Mouse (Mus musculus): Measurements from ENCODE around the gene Olfr523. TPM values are rescaled to one million over a fixed set of nuclear protein-coding genes. Genes with fewer than 3 reads are reported as not detected.

Gene Olfr523
- polyA plus RNA-seq (2012; rRNA removed), result not detected in 2 replicates

DNA sequence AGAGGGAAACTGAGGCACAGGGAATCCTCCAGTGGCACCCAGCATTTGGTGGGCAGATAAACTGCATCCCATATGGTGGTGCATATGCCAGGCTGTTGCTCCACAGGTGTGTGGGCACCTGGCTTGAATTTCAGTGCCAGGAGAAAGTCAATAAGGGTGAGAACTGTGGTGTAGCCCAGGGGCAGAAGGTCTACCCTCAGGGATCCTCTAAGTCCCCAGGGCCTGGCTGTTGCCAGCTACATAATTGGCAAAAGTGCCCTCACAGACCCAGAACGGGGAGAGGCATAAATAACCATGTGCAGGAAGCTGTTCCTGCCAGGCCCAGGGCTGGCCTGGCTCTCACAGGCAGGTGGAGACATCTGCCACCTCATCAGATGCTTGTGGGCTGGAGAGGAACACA is at the start of gene Olfr523:
TSS of gene Olfr523 (plus strand) at position 282 of the 400 bp plus-strand sequence.

DNA sequence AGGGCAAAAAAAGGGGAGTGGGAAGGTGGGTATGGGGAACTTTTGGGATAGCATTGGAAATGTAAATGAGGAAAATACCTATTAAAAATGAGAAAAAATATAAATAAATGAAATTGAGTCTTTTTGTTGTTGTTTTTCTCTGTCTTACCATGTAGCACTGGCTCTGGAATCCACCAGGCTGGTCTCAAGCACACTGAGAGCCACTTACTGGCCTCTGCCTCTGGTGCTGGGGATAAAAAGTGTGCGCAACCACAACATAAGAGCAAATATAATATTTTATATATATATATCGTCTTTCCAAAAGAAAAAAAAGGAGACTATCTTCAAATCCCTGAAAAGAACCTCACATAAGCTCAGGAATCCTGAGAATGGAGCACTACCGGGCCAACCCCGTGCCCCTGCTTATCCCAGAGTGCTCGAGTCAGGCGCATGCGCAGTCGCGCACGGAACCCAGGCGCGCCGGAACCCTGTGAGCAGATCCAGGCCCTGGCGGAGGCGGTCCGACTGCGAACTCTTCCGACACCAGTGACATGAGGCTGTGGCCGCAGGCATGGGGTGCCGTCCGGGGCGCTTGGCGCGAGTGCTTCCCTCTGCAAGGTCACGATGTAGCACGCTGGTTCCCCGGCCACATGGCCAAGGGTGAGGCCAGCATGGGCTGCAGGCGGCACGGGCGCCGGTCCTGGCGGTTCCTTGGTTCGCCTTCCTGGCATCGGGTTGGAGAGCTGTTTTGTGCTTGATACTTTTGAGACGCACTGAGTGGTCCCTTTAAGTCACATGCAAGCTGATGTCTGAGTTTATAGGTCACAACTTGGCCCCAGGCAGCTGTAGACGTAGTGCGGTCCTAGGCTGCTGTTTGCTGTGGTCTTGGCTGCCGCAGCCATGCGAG is 35.6 kb upstream of the Olfr523 start, which contains the start of gene Mtg1:
TSS of gene Mtg1 (plus strand) at position 430 of the 886 bp plus-strand sequence.

DNA sequence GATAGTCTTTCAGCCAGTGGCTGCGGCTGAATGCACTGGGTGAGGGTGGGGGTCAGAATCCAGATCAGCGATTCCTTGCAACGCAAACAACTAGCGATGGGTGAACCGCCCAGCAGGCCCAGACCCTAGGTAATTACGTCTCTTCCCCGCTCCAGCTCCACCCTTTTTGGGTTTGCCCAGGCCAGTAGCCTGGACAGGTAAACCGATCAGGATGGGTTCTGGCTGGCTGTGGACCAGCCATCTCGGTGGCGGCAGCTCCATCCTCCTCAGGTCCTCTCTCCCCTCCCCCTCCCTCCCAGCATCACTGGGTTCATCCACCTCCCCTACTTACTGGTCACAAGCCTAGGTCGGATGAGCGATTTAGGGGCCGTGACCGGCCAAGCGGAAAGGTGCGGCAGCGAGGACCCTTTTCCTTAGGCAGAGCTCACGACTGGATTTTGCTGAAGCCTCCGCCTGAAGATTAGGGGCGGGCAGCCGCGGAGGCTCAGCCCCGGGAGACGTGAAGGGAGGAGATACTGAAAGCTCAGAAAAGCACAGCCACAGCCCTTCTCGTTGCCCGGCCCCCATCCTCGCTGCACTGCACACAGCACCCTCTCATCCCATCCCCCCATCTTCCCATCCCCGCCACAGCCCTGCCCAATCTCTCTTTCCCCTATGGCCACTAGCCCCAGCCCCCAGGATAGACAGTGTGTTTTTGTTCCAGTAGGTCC is 18.6 kb upstream of the Olfr523 start, which contains the start of gene Sprn:
TSS of gene Sprn (minus strand) at position 660 of the 710 bp plus-strand sequence.

DNA sequence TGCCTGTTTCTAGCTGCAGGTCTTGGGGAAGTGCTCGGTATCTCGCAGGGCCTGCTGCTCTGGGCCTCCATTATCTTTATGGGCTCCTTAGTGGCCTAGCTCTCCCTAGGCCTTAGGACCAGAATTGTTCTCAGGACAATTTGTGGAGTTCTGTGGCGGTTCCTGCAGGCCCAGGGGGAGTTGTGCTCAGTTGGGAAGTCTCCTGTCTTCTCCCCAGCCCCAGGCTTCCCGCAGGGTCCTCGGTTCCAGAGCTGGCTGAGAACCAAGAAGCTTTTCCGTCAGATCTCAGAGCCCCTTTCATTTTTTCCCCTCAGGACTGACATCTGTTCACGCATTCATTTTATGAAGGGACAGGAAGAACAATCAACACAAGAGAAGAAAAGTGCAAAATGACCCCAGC is 8.4 kb upstream of the Olfr523 start, which contains the start of gene Olfr522:
TSS of gene Olfr522 (minus strand) at position 101 of the 400 bp plus-strand sequence.

DNA sequence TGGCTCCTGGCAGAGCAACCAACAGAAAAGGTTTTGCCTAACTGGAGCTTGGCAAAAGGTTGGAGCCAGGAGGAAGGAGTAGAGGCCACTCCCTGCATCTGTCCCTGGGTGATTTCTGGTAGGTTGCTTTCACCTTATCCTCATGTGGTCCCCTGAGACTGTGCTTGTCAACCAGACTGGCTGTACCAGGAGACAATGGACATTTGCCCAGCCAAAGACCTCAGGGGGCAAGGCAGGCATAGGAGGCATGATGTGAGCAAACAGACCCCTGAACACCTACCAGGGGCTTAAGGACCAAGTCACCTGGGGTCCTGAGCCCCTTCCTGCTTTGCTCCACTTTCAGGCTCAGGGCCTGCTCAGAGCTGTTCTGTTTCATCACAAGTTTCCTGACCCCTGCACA is 32.8 kb downstream of the Olfr523 start, which contains the start of gene Olfr524:
TSS of gene Olfr524 (minus strand) at position 101 of the 400 bp plus-strand sequence.

DNA sequence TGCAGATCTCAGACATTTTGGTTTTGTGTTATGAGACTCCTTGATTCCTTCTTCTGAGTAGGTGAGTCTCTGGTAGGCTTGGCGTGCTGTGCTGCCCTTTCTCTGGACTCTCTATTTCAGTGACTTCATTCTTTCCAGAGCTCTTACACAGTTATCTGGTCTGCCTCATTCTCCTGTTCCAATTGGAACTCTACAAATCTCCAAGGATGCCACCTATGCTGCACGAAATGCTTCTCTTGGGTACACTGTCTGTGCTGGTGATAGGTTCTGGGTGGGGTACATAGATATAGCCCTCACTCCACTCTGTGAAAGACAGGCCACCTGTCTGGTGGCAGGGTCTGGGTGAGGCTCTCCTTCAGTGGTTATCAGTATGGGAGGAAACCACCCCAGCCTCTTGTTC is 45.0 kb downstream of the Olfr523 start, which contains the start of gene Cd163l1:
TSS of gene Cd163l1 (plus strand) at position 301 of the 400 bp plus-strand sequence.

Other genes with a start within 250 kb of the Olfr523 start
- gene Utf1, start 229.4 kb upstream of the Olfr523 start, polyA plus RNA-seq (2012; rRNA removed), result 0.08 TPM in 1 of 2 replicates, not detected in the other
- 0.63 and 0.80 TPM in 2 replicates for gene 6430531B16Rik, start 194.5 kb upstream of the Olfr523 start, polyA plus RNA-seq (2012; rRNA removed)
- 10.7 and 11.6 TPM in 2 replicates for gene Adam8, start 180.7 kb upstream of the Olfr523 start, polyA plus RNA-seq (2012; rRNA removed)
- gene Zfp511, start 136.8 kb upstream of the Olfr523 start, polyA plus RNA-seq (2012; rRNA removed), result 80.8 and 92.4 TPM in 2 replicates
- 68.6 and 73.6 TPM in 2 replicates for gene Tubgcp2, start 136.5 kb upstream of the Olfr523 start, polyA plus RNA-seq (2012; rRNA removed)
- 1.9 and 3.0 TPM in 2 replicates for gene Msx3, start 124.1 kb upstream of the Olfr523 start, polyA plus RNA-seq (2012; rRNA removed)
- 107 and 113 TPM in 2 replicates for gene Caly, start 90.7 kb upstream of the Olfr523 start, polyA plus RNA-seq (2012; rRNA removed)
- gene Prap1, start 79.8 kb upstream of the Olfr523 start, polyA plus RNA-seq (2012; rRNA removed), result 0.20 and 0.40 TPM in 2 replicates
- gene Fuom, start 70.8 kb upstream of the Olfr523 start, polyA plus RNA-seq (2012; rRNA removed), result 22.9 and 26.7 TPM in 2 replicates
- gene Paox, start 57.4 kb upstream of the Olfr523 start, polyA plus RNA-seq (2012; rRNA removed), result 5.2 and 6.3 TPM in 2 replicates
- gene Echs1, start 56.7 kb upstream of the Olfr523 start, polyA plus RNA-seq (2012; rRNA removed), result 86.8 and 98.6 TPM in 2 replicates
- 40.2 and 41.2 TPM in 2 replicates for gene Mtg1, start 35.7 kb upstream of the Olfr523 start, polyA plus RNA-seq (2012; rRNA removed)
- 8.6 and 9.2 TPM in 2 replicates for gene Sprn, start 18.3 kb upstream of the Olfr523 start, polyA plus RNA-seq (2012; rRNA removed)
- gene Olfr522, start 8.5 kb upstream of the Olfr523 start, polyA plus RNA-seq (2012; rRNA removed), result not detected in 2 replicates
- gene Olfr524, start 32.7 kb downstream of the Olfr523 start, polyA plus RNA-seq (2012; rRNA removed), result not detected in 2 replicates
- gene Cd163l1, start 45.0 kb downstream of the Olfr523 start, polyA plus RNA-seq (2012; rRNA removed), result 0.18 TPM in 1 of 2 replicates, not detected in the other
- not detected in 2 replicates for gene 5830411N06Rik, start 74.1 kb downstream of the Olfr523 start, polyA plus RNA-seq (2012; rRNA removed)
- not detected in 2 replicates for gene Olfr525, start 147.6 kb downstream of the Olfr523 start, polyA plus RNA-seq (2012; rRNA removed)
- not detected in 2 replicates for gene Olfr527, start 160.8 kb downstream of the Olfr523 start, polyA plus RNA-seq (2012; rRNA removed)
- gene Olfr60, start 188.5 kb downstream of the Olfr523 start, polyA plus RNA-seq (2012; rRNA removed), result not detected in 2 replicates
- gene Olfr530, start 203.1 kb downstream of the Olfr523 start, polyA plus RNA-seq (2012; rRNA removed), result not detected in 2 replicates
- not detected in 2 replicates for gene Olfr531, start 229.7 kb downstream of the Olfr523 start, polyA plus RNA-seq (2012; rRNA removed)
- not detected in 2 replicates for gene Olfr532, start 248.4 kb downstream of the Olfr523 start, polyA plus RNA-seq (2012; rRNA removed)

Measured in central nervous system, embryonic 14 days (tissue).